Mouse (Mus musculus) left cerebral cortex, postnatal 10 days (tissue): ENCODE data around the gene Fstl3. TPM values are rescaled to one million over a fixed set of nuclear protein-coding genes. Genes with fewer than 3 reads are reported as not detected.
"Not testable (repeated sequence)": the region's sequence is repeated elsewhere in the genome, so short reads cannot be mapped to it uniquely, and the experiment has no call there.

ENCODE experiments used
- DNase-seq, 2 experiments: peaks; one replicate each; pipeline ENCODE4 v3.0.0; 2021 to 2022; ENCODE audit warnings: low spot score in 2 of 2, mixed read lengths in 1 of 2; ENCODE audit errors: extremely low spot score in 1 of 2
- intact Hi-C: fragments of 180-260 bp; cut with DNase I; formaldehyde crosslinking; loops from one replicate; pipeline ENCODE4 v1.15.1; 2025
- total RNA-seq, 2 experiments: library from RNA; stranded (reverse); gene quantifications; 2 replicates each; pipeline ENCODE4 v1.2.3; 2021

Fstl3 gene
- total RNA-seq, 2 experiments from 2014 or later: 1.7 to 2.6 TPM

GRCm38 (mm10) chr10:79756660-79757059 is 20.4 kb upstream of the Fstl3 start:
- peak in 1 of 2 experiments; percentile 26 for DNase-seq
- intact Hi-C loops: no loop called here

- DNase-seq, intact Hi-C loops: not testable (repeated sequence)
These were observed 17.4 kb upstream of the Fstl3 start for GRCm38 (mm10) chr10:79759675-79760074.

GRCm38 (mm10) chr10:79760603-79761143 is 16.4 kb upstream of the Fstl3 start:
- DNase-seq: no peak
- intact Hi-C loops: no loop called here

DNA sequence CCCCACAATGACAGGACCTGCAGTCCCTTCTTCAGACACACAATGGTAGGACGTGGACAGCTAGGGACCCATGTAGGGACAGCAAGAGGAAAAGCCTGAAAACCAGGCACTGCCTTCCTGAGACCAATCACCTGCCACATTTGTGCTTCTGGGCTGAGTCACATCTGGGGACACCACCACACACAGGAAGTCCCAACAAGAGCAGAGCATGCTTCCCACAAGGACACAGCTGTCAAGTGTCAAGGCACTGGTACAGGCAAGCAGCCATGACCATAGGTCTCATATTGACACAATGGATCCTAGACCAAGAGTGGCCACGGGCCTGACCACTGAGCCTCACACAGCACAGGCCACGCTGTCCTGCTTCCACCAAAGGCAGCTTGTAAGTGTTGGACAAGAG is 14.2 kb upstream of the Fstl3 start:
- no peak for DNase-seq
- intact Hi-C loops: no loop called here

DNA sequence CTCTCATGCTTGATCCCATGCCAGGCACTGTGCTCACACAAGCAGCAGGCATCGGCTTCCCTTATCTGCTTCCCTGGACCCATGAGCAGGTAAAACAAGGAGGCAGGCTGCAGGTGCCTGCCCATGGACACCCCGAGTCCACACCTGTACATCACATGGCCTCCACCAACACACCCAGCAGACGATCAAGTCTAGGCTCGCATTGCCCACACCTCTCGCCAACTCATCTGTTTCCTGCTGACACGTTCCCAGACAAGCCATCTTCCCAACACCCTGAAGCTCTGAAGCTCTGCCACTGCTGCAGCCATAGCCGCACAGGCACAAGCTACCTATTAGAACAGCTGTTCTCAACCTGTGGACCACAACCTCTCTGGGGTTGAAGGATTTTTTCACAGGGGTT is 12.8 kb upstream of the Fstl3 start:
- no peak for DNase-seq
- intact Hi-C loops: no loop called here

DNA sequence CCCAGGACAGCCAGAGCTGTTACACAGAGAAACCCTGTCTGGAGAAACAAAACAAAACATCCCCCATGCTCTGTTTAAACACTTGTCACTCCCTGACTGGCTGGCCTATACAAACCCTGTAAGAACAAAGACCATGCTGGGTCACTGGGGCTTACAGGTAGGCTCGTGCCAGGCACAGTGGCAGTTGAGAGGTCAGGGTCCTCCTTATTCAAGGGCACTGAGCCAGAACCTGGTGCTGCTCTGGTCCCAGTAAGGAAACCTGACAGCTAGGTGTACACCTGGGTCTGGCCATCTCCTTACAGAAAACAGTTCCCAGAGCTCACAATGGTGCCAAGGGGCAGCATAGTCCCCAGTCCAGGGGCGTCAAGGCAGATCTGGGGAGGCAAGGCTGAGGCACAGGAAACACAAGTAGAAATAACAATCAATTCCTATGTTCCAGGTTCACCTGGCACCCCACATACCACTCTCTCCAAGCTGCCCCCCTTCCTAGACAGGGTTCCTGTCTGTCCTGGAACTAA is 11.8 kb upstream of the Fstl3 start:
- no peak for DNase-seq
- intact Hi-C loops: no loop called here

DNA sequence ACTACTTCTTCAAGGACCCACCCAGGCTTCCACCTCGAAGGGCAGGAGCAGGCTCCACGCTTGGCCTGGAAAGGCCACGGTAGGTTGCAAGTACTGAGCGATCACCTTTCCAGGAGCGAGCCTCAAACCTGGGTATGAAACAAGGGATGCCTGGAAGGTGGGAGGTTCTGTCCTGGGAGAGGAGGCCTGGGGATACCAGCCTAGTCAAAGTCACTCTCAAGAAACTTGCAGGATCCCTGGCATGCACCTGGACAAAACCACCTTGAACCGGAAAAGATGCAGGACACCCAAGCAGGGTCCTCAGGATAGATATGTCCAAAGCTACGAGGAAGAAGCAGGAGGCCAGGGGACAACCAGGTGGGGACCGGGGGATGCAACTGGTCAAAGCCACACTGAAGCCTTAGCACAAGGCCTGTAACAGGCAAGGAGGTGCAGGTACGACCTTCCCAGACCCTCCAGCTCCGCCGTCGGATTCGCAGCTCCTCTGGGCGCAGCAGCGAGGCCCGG is 11.0 kb upstream of the Fstl3 start:
- DNase-seq: no peak
- intact Hi-C loops: no loop called here

GRCm38 (mm10) chr10:79766508-79767325 is 10.4 kb upstream of the Fstl3 start, which contains the start of gene Rnf126:
Gene Rnf126 (minus strand): TSS chr10:79766952.
- peak; percentile 98 to 99 for DNase-seq
- intact Hi-C loops: no loop called here

- intact Hi-C loops: loop anchor here (2.0 kb wide), 1 partner anchor 45 kb away; no protein-coding TSS in a partner anchor
- DNase-seq: peak; percentile 96 to 97
These were observed 9.5 kb upstream of the Fstl3 start for GRCm38 (mm10) chr10:79767372-79768244.

DNA sequence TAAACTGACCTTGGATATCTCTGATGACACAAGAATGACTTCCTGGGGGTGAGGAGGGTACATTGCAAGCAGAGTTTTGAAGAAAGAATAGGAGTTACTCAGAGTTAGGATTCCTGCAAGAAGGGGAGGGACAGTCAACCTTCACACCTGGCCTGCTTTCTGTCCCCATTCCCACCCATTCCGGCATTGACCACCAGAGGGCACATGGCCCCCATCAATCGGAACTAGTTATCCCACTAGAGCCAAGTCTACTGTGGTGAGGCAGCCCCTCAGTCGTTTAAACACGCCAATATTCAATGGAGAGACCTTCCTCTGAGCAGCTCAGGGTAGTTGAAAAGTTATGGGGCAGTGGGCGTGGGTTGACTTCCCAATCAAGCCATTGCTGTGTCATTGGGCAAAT is 8.7 kb upstream of the Fstl3 start:
- peak; percentile 57 to 73 for DNase-seq
- intact Hi-C loops: loop anchor here (2.0 kb wide), 1 partner anchor 44 kb away; no protein-coding TSS in a partner anchor

GRCm38 (mm10) chr10:79769329-79769728 is 7.7 kb upstream of the Fstl3 start:
- intact Hi-C loops: loop anchor here (2.0 kb wide), 1 partner anchor 43 kb away; no protein-coding TSS in a partner anchor
- no peak for DNase-seq

- DNase-seq: no peak
- intact Hi-C loops: no loop called here
These were observed 4.8 kb upstream of the Fstl3 start for GRCm38 (mm10) chr10:79772320-79772719.

GRCm38 (mm10) chr10:79773208-79773607 is 3.9 kb upstream of the Fstl3 start:
- DNase-seq: no peak
- intact Hi-C loops: no loop called here

DNA sequence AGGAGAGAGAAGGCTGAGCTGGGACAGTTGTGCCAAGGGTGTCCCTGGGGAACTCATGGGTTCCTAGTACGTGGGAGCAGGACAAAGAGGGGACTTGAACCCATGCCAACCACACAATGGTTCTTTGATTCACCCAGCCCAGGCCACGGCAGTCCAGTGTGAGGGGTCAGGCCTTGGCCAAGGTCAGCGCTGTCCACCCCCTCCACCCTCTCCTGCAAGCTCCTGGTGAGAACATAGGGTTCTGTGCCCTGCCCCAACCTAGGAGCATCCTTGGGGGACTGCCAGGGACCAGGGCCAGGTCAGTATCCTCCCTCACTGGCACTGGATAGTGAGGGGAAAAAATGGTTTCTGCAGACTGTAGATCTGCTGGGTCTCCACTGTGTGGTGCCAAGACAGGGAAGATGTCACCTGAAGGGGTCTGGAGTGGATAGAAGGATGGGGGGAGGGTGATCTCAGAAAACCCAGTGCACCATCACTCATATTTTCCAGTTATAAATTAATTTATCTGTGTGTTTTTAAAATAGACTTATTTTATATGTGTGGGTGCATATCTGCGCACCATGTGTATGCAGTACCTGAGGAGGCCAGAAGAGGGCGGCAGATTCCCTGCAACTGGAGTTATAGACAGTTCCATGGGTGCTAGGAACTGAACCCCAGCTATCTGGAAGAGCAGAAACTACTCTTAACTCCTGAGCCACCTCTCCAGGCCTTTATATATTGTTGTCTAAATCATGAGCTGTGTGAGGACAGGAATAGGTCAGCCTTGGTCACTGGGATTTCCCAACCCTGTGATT is 2.4 kb upstream of the Fstl3 start:
- intact Hi-C loops: no loop called here
- DNase-seq: no peak

GRCm38 (mm10) chr10:79778006-79778405 is 934 bp downstream of the Fstl3 start:
- peak in 1 of 2 experiments; percentile 73 for DNase-seq
- intact Hi-C loops: no loop called here

DNA sequence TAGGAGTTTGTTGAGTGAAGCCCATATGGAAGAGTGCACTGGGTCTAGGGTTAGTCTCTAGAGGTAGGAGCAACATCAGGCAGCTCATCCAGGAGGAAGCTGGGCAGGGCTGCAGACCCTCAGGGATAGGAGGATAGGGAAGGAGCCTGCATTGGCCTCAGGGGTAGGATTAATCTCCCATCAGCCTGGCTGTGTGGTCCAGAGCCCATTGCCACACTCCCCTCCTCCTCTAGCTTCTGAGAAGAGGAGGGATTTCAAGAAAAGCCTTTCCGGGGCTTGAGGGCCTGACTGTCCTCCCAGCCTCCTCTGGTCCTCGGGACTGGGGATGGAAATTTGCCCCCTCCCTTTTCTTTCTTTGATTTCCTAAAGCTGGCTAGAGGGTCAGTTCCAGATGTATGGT is 2.1 kb downstream of the Fstl3 start:
- DNase-seq: no peak
- intact Hi-C loops: no loop called here

DNA sequence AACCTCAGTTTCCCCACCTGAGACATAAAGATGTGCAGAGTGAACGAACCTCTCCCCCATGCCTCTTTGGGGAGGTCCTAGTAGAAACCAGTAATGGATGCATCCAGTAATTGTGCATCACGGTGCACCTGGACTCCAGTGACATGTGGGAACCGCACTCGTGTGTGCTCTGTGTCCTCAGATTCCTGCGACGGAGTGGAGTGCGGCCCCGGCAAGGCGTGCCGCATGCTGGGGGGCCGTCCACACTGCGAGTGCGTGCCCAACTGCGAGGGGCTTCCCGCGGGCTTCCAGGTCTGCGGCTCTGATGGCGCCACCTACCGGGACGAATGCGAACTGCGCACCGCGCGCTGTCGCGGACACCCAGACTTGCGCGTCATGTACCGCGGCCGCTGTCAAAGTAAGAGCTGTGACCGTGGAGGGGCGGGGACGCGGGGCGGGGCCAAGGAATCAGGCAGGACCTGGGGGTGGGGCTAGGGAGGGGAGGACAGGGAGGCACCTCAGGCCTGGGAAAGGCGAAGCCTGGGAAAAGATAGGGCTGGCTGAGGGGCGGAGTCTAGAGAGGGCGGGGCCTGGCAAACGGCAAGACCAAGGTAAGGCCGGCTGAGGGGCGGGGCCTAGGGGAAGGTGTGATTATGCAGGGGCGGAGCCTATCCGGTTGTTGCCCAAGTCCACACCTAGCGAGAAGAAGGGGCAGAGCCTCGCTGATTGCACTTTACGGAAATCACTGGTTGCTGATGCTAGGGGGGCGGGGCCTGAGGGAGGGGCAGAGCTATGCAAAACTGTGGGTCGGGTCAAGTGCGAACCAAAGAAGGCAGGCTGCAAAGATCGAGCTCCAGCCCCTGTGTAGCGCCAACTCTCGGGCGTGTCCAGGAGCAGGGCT is 3.0 kb downstream of the Fstl3 start:
- intact Hi-C loops: no loop called here
- peak; percentile 94 to 96 for DNase-seq
